Mouse (Mus musculus): ENCODE measurements around the gene Stk11. TPM values are rescaled to one million over a fixed set of nuclear protein-coding genes. Genes with fewer than 3 reads are reported as not detected.

Stk11 gene
- total and polyA plus RNA-seq, 3 experiments: 47.4 to 94.9 (median 65.9) TPM

- H3K4me3 ChIP-seq (replicated peaks in 1 of 3; ENCODE audit: low read depth in 2 of 3, low read length in 2 of 3, poor library complexity in 1 of 3): no peak overlapping the region
- TF ChIP-seq BHLHE40 (IDR thresholded peaks at IDR 0.05; ENCODE audit: low read depth, low read length): no peak
- no peak for TF ChIP-seq CHD1 (IDR thresholded peaks at IDR 0.05; ENCODE audit: low read depth, low read length)
- TF ChIP-seq SIN3A (IDR thresholded peaks at IDR 0.05; ENCODE audit: low read length): no peak
- no peak for TF ChIP-seq RCOR1 (conservative IDR thresholded peaks at IDR 0.05; ENCODE audit: low read depth, low read length)
- H3K27ac ChIP-seq (ENCODE audit: insufficient read depth, low read depth): peak overlapping the region; percentile 96
- H3K79me2 ChIP-seq (replicated peaks; ENCODE audit: control insufficient read depth, extremely low read depth, insufficient read depth, poor library complexity, severe bottlenecking): peaks cover 15% of the 10 kb centered on the region
- peaks cover 40 to 51% of the 10 kb centered on the region in 2 experiments for H3K36me3 ChIP-seq (replicated peaks in 1 of 2; ENCODE audit: control insufficient read depth in 1 of 2, insufficient read depth in 1 of 2, low read length in 1 of 2)
- no peaks in the 10 kb centered on the region for H3K9me3 ChIP-seq (replicated peaks; ENCODE audit: low read length)
- H3K27me3 ChIP-seq (replicated peaks): no peaks in the 10 kb centered on the region
- H3K9ac ChIP-seq (ENCODE audit: insufficient read depth, low read depth): 0 out of 2 replicates have a peak overlapping the region, but pooled peaks have one; percentile 40
- DNase-seq (ENCODE audit: extremely low read depth): no peak
- no peak overlapping the region for H3K4me2 ChIP-seq (ENCODE audit: insufficient read depth, low read depth, poor library complexity, severe bottlenecking)
- dilution Hi-C loops (cut with MboI; ENCODE audit: extremely low pct_ligation_motif_present, extremely low pct_unique_long_range_greater_than_20kb, low sequenced_read_pairs): no loop called here
- in situ Hi-C loops (cut with MboI; ENCODE audit: low pct_ligation_motif_present, low pct_unique_long_range_greater_than_20kb, low sequenced_read_pairs): no loop called here
- H3K4me1 ChIP-seq (ENCODE audit: control insufficient read depth in 1 of 2, insufficient read depth in 2 of 2): peaks cover 16 to 54% of the 10 kb centered on the region in 2 experiments
Measured at GRCm38 (mm10) chr10:80153713-80154112, 38.1 kb downstream of the Stk11 start.

GRCm38 (mm10) chr10:80154384-80154783 lies 38.8 kb downstream of the Stk11 start:
- Histone ChIP-seq H3K4me1 (ENCODE audit: control insufficient read depth in 1 of 2, insufficient read depth in 2 of 2) (peaks cover 22 to 60% of the 10 kb centered on the region in 2 experiments), H3K4me2 (ENCODE audit: insufficient read depth, low read depth, poor library complexity, severe bottlenecking) (no peak overlapping the region), H3K9me3 (replicated peaks; ENCODE audit: low read length) (no peaks in the 10 kb centered on the region), H3K36me3 (replicated peaks in 1 of 2; ENCODE audit: control insufficient read depth in 1 of 2, insufficient read depth in 1 of 2, low read length in 1 of 2) (peaks cover 40 to 51% of the 10 kb centered on the region in 2 experiments), H3K27ac (ENCODE audit: insufficient read depth, low read depth) (no peak overlapping the region), H3K79me2 (replicated peaks; ENCODE audit: control insufficient read depth, extremely low read depth, insufficient read depth, poor library complexity, severe bottlenecking) (peaks cover 15% of the 10 kb centered on the region), H3K27me3 (replicated peaks) (no peaks in the 10 kb centered on the region), H3K9ac (ENCODE audit: insufficient read depth, low read depth) (no peak overlapping the region), H3K4me3 (replicated peaks in 1 of 3; ENCODE audit: low read depth in 2 of 3, low read length in 2 of 3, poor library complexity in 1 of 3) (no peak overlapping the region)
- TF ChIP-seq MAFK (IDR thresholded peaks at IDR 0.05; ENCODE audit: insufficient replicate concordance, low read length) (no peak), ELF1 (IDR thresholded peaks at IDR 0.05; ENCODE audit: low read depth, low read length) (no peak), CHD1 (IDR thresholded peaks at IDR 0.05; ENCODE audit: low read depth, low read length) (no peak), MYC (IDR thresholded peaks at IDR 0.05; ENCODE audit: low read depth, low read length) (no peak), MAZ (IDR thresholded peaks at IDR 0.05; ENCODE audit: low read depth, low read length) (no peak), BHLHE40 (IDR thresholded peaks at IDR 0.05; ENCODE audit: low read depth, low read length) (no peak)
- dilution Hi-C loops (cut with MboI; ENCODE audit: extremely low pct_ligation_motif_present, extremely low pct_unique_long_range_greater_than_20kb, low sequenced_read_pairs) (no loop called here), in situ Hi-C loops (cut with MboI; ENCODE audit: low pct_ligation_motif_present, low pct_unique_long_range_greater_than_20kb, low sequenced_read_pairs) (no loop called here)
- DNase-seq (ENCODE audit: extremely low read depth): no peak

GRCm38 (mm10) chr10:80155277-80155676 lies 39.7 kb downstream of the Stk11 start:
- Histone ChIP-seq H3K4me2 (ENCODE audit: insufficient read depth, low read depth, poor library complexity, severe bottlenecking) (no peak overlapping the region), H3K36me3 (replicated peaks in 1 of 2; ENCODE audit: control insufficient read depth in 1 of 2, insufficient read depth in 1 of 2, low read length in 1 of 2) (peaks cover 40 to 51% of the 10 kb centered on the region in 2 experiments), H3K4me1 (ENCODE audit: control insufficient read depth in 1 of 2, insufficient read depth in 2 of 2) (peaks cover 22 to 63% of the 10 kb centered on the region in 2 experiments), H3K4me3 (replicated peaks in 1 of 3; ENCODE audit: low read depth in 2 of 3, low read length in 2 of 3, poor library complexity in 1 of 3) (no peak overlapping the region), H3K27me3 (replicated peaks) (no peaks in the 10 kb centered on the region), H3K9ac (ENCODE audit: insufficient read depth, low read depth) (no peak overlapping the region), H3K9me3 (replicated peaks; ENCODE audit: low read length) (no peaks in the 10 kb centered on the region), H3K79me2 (replicated peaks; ENCODE audit: control insufficient read depth, extremely low read depth, insufficient read depth, poor library complexity, severe bottlenecking) (peaks cover 15% of the 10 kb centered on the region), H3K27ac (ENCODE audit: insufficient read depth, low read depth) (peak overlapping the region; percentile 24; the same call in 1 of the 2 replicates)
- dilution Hi-C loops (cut with MboI; ENCODE audit: extremely low pct_ligation_motif_present, extremely low pct_unique_long_range_greater_than_20kb, low sequenced_read_pairs) (no loop called here), in situ Hi-C loops (cut with MboI; ENCODE audit: low pct_ligation_motif_present, low pct_unique_long_range_greater_than_20kb, low sequenced_read_pairs) (no loop called here)
- DNase-seq (ENCODE audit: extremely low read depth): no peak
- TF ChIP-seq HCFC1 (IDR thresholded peaks at IDR 0.05; ENCODE audit: low read depth, low read length) (no peak), MEF2A (IDR thresholded peaks at IDR 0.05; ENCODE audit: borderline replicate concordance, low read depth, low read length) (no peak), USF1 (IDR thresholded peaks at IDR 0.05; ENCODE audit: low read depth, low read length) (no peak), MAX (IDR thresholded peaks at IDR 0.05; ENCODE audit: low read length) (no peak), CTCF (conservative IDR thresholded peaks at IDR 0.05 in 1 of 2, IDR thresholded peaks at IDR 0.05 in 1 of 2; ENCODE audit: low read depth in 2 of 2, low read length in 2 of 2) (no peak), RAD21 (IDR thresholded peaks at IDR 0.05; ENCODE audit: low read depth, low read length) (no peak), SIN3A (IDR thresholded peaks at IDR 0.05; ENCODE audit: low read length) (no peak), ELF1 (IDR thresholded peaks at IDR 0.05; ENCODE audit: low read depth, low read length) (no peak), ZKSCAN1 (IDR thresholded peaks at IDR 0.05; ENCODE audit: borderline replicate concordance, low read depth, low read length) (no peak), MXI1 (IDR thresholded peaks at IDR 0.05; ENCODE audit: low read depth, low read length) (no peak), USF2 (conservative IDR thresholded peaks at IDR 0.05; ENCODE audit: low read depth, low read length) (no peak), POLR2AphosphoS2 (IDR thresholded peaks at IDR 0.05; ENCODE audit: low read depth, low read length) (no peak)

Data from CH12.LX (cell line).